Mouse (Mus musculus): ENCODE measurements around the gene Abcf3.

GRCm38 (mm10) chr16:20498677-20499475, 49.5 kb upstream of the Abcf3 start, which contains the start of gene Eif2b5:
- TF ChIP-seq CTCF (IDR thresholded peaks at IDR 0.05; ENCODE audit: low read depth) (0 out of 2 replicates have a peak, but pooled peaks have one; percentile 10), EP300 (IDR thresholded peaks at IDR 0.05; ENCODE audit: low read depth) (no peak)
